Mouse (Mus musculus): ENCODE measurements around the gene Trim21.

DNA sequence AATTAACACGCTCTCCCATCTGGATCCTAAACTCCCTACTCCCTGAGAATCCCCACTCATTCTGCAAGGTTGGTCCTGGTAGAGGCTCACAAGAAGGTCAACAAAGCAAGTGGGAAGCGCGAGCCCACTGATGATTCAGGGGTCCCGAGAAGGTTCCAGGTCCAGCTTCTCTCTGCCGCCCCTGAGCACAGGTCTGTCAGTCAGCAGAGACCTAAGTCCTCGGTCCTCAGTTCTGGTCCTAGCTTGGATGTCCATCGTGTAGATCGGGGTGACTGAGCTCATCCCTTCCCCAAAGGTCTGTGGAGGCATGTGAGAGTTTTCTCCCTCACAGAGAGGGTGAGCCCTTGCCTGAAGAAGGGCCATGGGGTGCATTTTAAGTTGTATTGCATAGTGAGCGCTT is 57.2 kb downstream of the Trim21 start:
- TF ChIP-seq GATA1 (IDR thresholded peaks at IDR 0.05; ENCODE audit: borderline replicate concordance, low read length): no peak
- no peak for TF ChIP-seq FLI1 (IDR thresholded peaks at IDR 0.05; ENCODE audit: low read length)
